In genomic region chr6:99803983-99804904, GRCm38 (mm10) we compare ENCODE assay signal across 8 mouse cellular contexts.
DNase-seq lines count a peak whose midpoint lies in the region; ATAC-seq and TF ChIP-seq lines count a peak whose summit lies in the region.

No protein-coding gene starts in this region.

- no peak overlapping the region for H3K9ac ChIP-seq in heart, embryonic 15.5 days
- no peak overlapping the region for H3K9ac ChIP-seq in liver, embryonic 12.5 days
- peak overlapping the region; percentile 48 for H3K9ac ChIP-seq in neural tube, embryonic 13.5 days

- H3K4me2 ChIP-seq in heart, embryonic 15.5 days: peak overlapping the region; percentile 31
- H3K4me2 ChIP-seq in liver, embryonic 12.5 days: peak overlapping the region; percentile 25; the same call in 1 of the 2 replicates
- peak overlapping the region; percentile 46 for H3K4me2 ChIP-seq in neural tube, embryonic 13.5 days

- peaks cover 47% of the 10 kb centered on the region for H3K27me3 ChIP-seq in forebrain, embryonic 10.5 days (ENCODE audit: poor library complexity, severe bottlenecking)
- H3K27me3 ChIP-seq in heart, embryonic 15.5 days: peaks cover 11% of the 10 kb centered on the region
- peaks cover 5% of the 10 kb centered on the region; the same call in 1 of the 2 replicates for H3K27me3 ChIP-seq in liver, embryonic 12.5 days (replicated peaks)
- H3K27me3 ChIP-seq in neural tube, embryonic 13.5 days: peaks cover 15% of the 10 kb centered on the region
- no peaks in the 10 kb centered on the region for H3K27me3 ChIP-seq in testis, adult 2 months (ENCODE audit: control insufficient read depth, insufficient read depth, low read length)

- H3K4me1 ChIP-seq in forebrain, embryonic 10.5 days: peaks cover 15% of the 10 kb centered on the region
- peaks cover 21% of the 10 kb centered on the region for H3K4me1 ChIP-seq in heart, embryonic 15.5 days (replicated peaks)
- H3K4me1 ChIP-seq in liver, embryonic 12.5 days: no peaks in the 10 kb centered on the region
- peaks cover 9% of the 10 kb centered on the region for H3K4me1 ChIP-seq in neural tube, embryonic 13.5 days (replicated peaks)
- peaks cover 12% of the 10 kb centered on the region for H3K4me1 ChIP-seq in testis, adult 2 months (ENCODE audit: control insufficient read depth, insufficient read depth, low read length)

- H3K4me3 ChIP-seq in forebrain, embryonic 10.5 days: peak overlapping the region; percentile 42
- H3K4me3 ChIP-seq in heart, embryonic 15.5 days: no peak overlapping the region
- H3K4me3 ChIP-seq in liver, embryonic 12.5 days: no peak overlapping the region
- no peak overlapping the region for H3K4me3 ChIP-seq in neural tube, embryonic 13.5 days
- peak overlapping the region; percentile 57 for H3K4me3 ChIP-seq in testis, adult 2 months (ENCODE audit: control insufficient read depth, low read depth, low read length)

- ATAC-seq in CD4-positive, CD25-positive, alpha-beta regulatory T cell, adult 4 months: peak; percentile 68
- peak; percentile 61 for ATAC-seq in heart, embryonic 15.5 days (replicated peaks; ENCODE audit: insufficient number of reproducible peaks, insufficient read depth, low FRiP score, low read depth)
- no peak for ATAC-seq in liver, embryonic 12.5 days
- ATAC-seq in neural tube, embryonic 13.5 days (ENCODE audit: low read depth): peak; percentile 94

- peak; percentile 100 for TF ChIP-seq CTCF in testis, adult 2 months (IDR thresholded peaks at IDR 0.05; ENCODE audit: control insufficient read depth, insufficient read depth, insufficient replicate concordance, low read depth, low read length)

- 19% methylated on average over 25 of the region's 25 CpGs for WGBS in forebrain, embryonic 10.5 days
- 19% methylated on average over 25 of the region's 25 CpGs for WGBS in heart, embryonic 15.5 days
- 20% methylated on average over 25 of the region's 25 CpGs for WGBS in liver, embryonic 12.5 days (ENCODE audit: insufficient replicate concordance)
- 23% methylated on average over 25 of the region's 25 CpGs for WGBS in neural tube, embryonic 13.5 days

- H3K9me3 ChIP-seq in forebrain, embryonic 10.5 days: no peaks in the 10 kb centered on the region
- H3K9me3 ChIP-seq in heart, embryonic 15.5 days (replicated peaks): no peaks in the 10 kb centered on the region
- H3K9me3 ChIP-seq in liver, embryonic 12.5 days (replicated peaks): no peaks in the 10 kb centered on the region
- 0 out of 2 replicates have a peak, but pooled peaks cover 7% of the 10 kb centered on the region for H3K9me3 ChIP-seq in neural tube, embryonic 13.5 days

- no peaks in the 10 kb centered on the region for H3K36me3 ChIP-seq in forebrain, embryonic 10.5 days (replicated peaks)
- no peaks in the 10 kb centered on the region for H3K36me3 ChIP-seq in heart, embryonic 15.5 days
- no peaks in the 10 kb centered on the region for H3K36me3 ChIP-seq in liver, embryonic 12.5 days
- H3K36me3 ChIP-seq in neural tube, embryonic 13.5 days: no peaks in the 10 kb centered on the region
- H3K36me3 ChIP-seq in testis, adult 2 months (ENCODE audit: control insufficient read depth, insufficient read depth, low read length): no peaks in the 10 kb centered on the region

- TF ChIP-seq POLR2A in testis, adult 2 months (IDR thresholded peaks at IDR 0.05; ENCODE audit: control insufficient read depth, low read depth, low read length): no peak

- peak; percentile 6 for DNase-seq in c-Kit-negative CD71-positive TER-119-positive erythroid progenitor cells, embryonic 14.5 days (ENCODE audit: low read depth, low spot score)
- DNase-seq in forebrain, embryonic 10.5 days (ENCODE audit: extremely low spot score, low spot score): peak; percentile 94
- DNase-seq in kidney, postnatal 14 days: peak; percentile 92

- peak overlapping the region; percentile 65 for H3K27ac ChIP-seq in forebrain, embryonic 10.5 days
- no peak overlapping the region for H3K27ac ChIP-seq in heart, embryonic 15.5 days
- H3K27ac ChIP-seq in liver, embryonic 12.5 days: no peak overlapping the region
- peak overlapping the region; percentile 24; the same call in 1 of the 2 replicates for H3K27ac ChIP-seq in neural tube, embryonic 13.5 days (replicated peaks)
- H3K27ac ChIP-seq in testis, adult 2 months (ENCODE audit: control insufficient read depth, insufficient read depth, low read depth, low read length): no peak overlapping the region

Comparison
In these comparisons a context has a peak if more than half of its experiments do, and no peak if none do; other contexts are left out.
1. DNase-seq: peak in every context shown above with its lines; median percentile 94 in forebrain, embryonic 10.5 days; 92 in kidney, postnatal 14 days; 6 in c-Kit-negative CD71-positive TER-119-positive erythroid progenitor cells, embryonic 14.5 days.
2. H3K27ac ChIP-seq: peak in forebrain, embryonic 10.5 days (single experiment) and neural tube, embryonic 13.5 days (single experiment); none in heart, embryonic 15.5 days (single experiment), liver, embryonic 12.5 days (single experiment) and testis, adult 2 months (single experiment).
3. H3K4me3 ChIP-seq: peak in forebrain, embryonic 10.5 days (single experiment) and testis, adult 2 months (single experiment); none in heart, embryonic 15.5 days (single experiment), liver, embryonic 12.5 days (single experiment) and neural tube, embryonic 13.5 days (single experiment).
4. Peak in every context shown above with its lines, with median percentiles within 50 percentile points of each other: H3K4me2 ChIP-seq.